Mouse (Mus musculus) MEL (cell line): ENCODE data around the gene Tubgcp3.

ENCODE experiments used
- BHLHE40 ChIP-seq: IDR thresholded peaks from 2 replicates; pipeline ENCODE4 v1.6.1; 2012; ENCODE audit warnings: low read depth, mild to moderate bottlenecking, inconsistent platforms, low read length, improper control_type of control experiment, borderline replicate concordance
- CHD1 ChIP-seq: IDR thresholded peaks from 2 replicates; pipeline ENCODE4 v1.6.1; 2012; ENCODE audit warnings: low read depth, mild to moderate bottlenecking, inconsistent platforms, low read length, improper control_type of control experiment
- CTCF ChIP-seq, 3 experiments: IDR thresholded peaks in 2 of 3; conservative IDR thresholded peaks in 1 of 3; 2 replicates each; pipeline ENCODE4 v1.5.1; 2011 to 2012; ENCODE audit warnings: low read length in 3 of 3, low read depth in 2 of 3, mild to moderate bottlenecking in 2 of 3, improper control_type of control experiment in 1 of 3, inconsistent platforms in 1 of 3, mixed read lengths in 1 of 3, moderate library complexity in 1 of 3; ENCODE audit not compliant: control insufficient read depth in 1 of 3, insufficient read depth in 1 of 3, poor library complexity in 1 of 3, severe bottlenecking in 1 of 3
- E2F4 ChIP-seq: IDR thresholded peaks from 2 replicates; pipeline ENCODE4 v1.6.1; 2011; ENCODE audit warnings: low read depth, low read length, improper control_type of control experiment, borderline replicate concordance
- GATA1 ChIP-seq: IDR thresholded peaks from 2 replicates; pipeline ENCODE4 v1.6.1; 2011; ENCODE audit warnings: low read depth, low read length, improper control_type of control experiment
- HCFC1 ChIP-seq: IDR thresholded peaks from 2 replicates; pipeline ENCODE4 v1.6.1; 2012; ENCODE audit warnings: low read depth, mild to moderate bottlenecking, inconsistent platforms, low read length, improper control_type of control experiment, moderate library complexity
- JUND ChIP-seq: IDR thresholded peaks from 2 replicates; pipeline ENCODE4 v1.6.1; 2011; ENCODE audit warnings: low read depth, mild to moderate bottlenecking, improper control_type of control experiment, low read length
- MAFK ChIP-seq: IDR thresholded peaks from 2 replicates; pipeline ENCODE4 v1.6.1; 2011; ENCODE audit warnings: low read depth, mild to moderate bottlenecking, low read length, improper control_type of control experiment, borderline replicate concordance
- MXI1 ChIP-seq: IDR thresholded peaks from 2 replicates; pipeline ENCODE4 v1.6.1; 2011; ENCODE audit warnings: mild to moderate bottlenecking, low read depth, low read length, improper control_type of control experiment
- POLR2A ChIP-seq, 2 experiments: IDR thresholded peaks; 2 replicates each; pipeline ENCODE4 v1.6.1; 2011 to 2012; ENCODE audit warnings: low read length in 2 of 2, mild to moderate bottlenecking in 2 of 2, control low read depth in 1 of 2, improper control_type of control experiment in 1 of 2, low read depth in 1 of 2, moderate library complexity in 1 of 2; ENCODE audit not compliant: control insufficient read depth in 1 of 2, insufficient read depth in 1 of 2, poor library complexity in 1 of 2
- RAD21 ChIP-seq: IDR thresholded peaks from 2 replicates; pipeline ENCODE4 v1.6.1; 2011; ENCODE audit warnings: mild to moderate bottlenecking, low read depth, low read length, improper control_type of control experiment
- SMC3 ChIP-seq: IDR thresholded peaks from 2 replicates; pipeline ENCODE4 v1.6.1; 2011; ENCODE audit warnings: low read depth, low read length, improper control_type of control experiment
- TAL1 ChIP-seq: IDR thresholded peaks from 2 replicates; pipeline ENCODE4 v1.6.1; 2012; ENCODE audit warnings: mild to moderate bottlenecking, inconsistent platforms, low read length, moderate library complexity, mixed read lengths
- ZC3H11A ChIP-seq: IDR thresholded peaks from 2 replicates; pipeline ENCODE4 v1.6.1; 2012; ENCODE audit warnings: low read depth, mild to moderate bottlenecking, inconsistent platforms, low read length, improper control_type of control experiment

DNA sequence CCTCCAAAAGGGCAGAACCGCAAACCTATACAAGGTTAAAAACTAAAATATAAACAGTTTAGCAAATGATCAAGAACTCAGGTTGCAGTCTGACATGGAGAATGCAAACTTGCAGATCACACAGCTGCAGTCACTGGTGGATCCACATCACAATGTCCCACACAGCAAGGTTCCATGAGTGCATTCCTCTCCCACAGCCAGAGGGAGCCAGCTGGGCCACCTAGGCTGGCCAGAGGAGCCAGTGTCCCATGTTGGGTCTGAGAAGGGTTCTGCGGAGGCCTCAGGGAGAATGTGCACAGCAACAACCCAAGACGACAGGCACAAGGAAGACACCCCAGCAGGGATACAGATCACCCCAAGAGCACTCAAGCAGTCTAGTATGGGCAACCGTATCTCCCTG is 20.8 kb downstream of the Tubgcp3 start:
- TF ChIP-seq BHLHE40 (no peak), CTCF (IDR thresholded peaks at IDR 0.05 in 2 of 3, conservative IDR thresholded peaks at IDR 0.05 in 1 of 3; ENCODE audit: control insufficient read depth in 1 of 3, insufficient read depth in 1 of 3, low read depth in 2 of 3, low read length in 3 of 3, poor library complexity in 1 of 3, severe bottlenecking in 1 of 3) (no peak), HCFC1 (no peak), ZC3H11A (no peak), SMC3 (no peak), RAD21 (no peak), JUND (no peak), POLR2A (IDR thresholded peaks at IDR 0.05; ENCODE audit: control insufficient read depth in 1 of 2, insufficient read depth in 1 of 2, low read depth in 1 of 2, low read length in 2 of 2, poor library complexity in 1 of 2) (no peak), GATA1 (no peak), CHD1 (no peak), E2F4 (no peak), TAL1 (no peak), MAFK (no peak), MXI1 (no peak)
